Mouse (Mus musculus) cerebellum, postnatal 25 days (tissue): ENCODE results near the gene Larp7.
A peak's percentile ranks its signal among the peaks of the same experiment; 100 is the strongest.

ENCODE experiments used
- DNase-seq, 2 experiments: peaks; one replicate each; pipeline ENCODE4 v3.0.0; 2021; ENCODE audit warnings: mixed read lengths in 2 of 2

Gene Larp7

DNA sequence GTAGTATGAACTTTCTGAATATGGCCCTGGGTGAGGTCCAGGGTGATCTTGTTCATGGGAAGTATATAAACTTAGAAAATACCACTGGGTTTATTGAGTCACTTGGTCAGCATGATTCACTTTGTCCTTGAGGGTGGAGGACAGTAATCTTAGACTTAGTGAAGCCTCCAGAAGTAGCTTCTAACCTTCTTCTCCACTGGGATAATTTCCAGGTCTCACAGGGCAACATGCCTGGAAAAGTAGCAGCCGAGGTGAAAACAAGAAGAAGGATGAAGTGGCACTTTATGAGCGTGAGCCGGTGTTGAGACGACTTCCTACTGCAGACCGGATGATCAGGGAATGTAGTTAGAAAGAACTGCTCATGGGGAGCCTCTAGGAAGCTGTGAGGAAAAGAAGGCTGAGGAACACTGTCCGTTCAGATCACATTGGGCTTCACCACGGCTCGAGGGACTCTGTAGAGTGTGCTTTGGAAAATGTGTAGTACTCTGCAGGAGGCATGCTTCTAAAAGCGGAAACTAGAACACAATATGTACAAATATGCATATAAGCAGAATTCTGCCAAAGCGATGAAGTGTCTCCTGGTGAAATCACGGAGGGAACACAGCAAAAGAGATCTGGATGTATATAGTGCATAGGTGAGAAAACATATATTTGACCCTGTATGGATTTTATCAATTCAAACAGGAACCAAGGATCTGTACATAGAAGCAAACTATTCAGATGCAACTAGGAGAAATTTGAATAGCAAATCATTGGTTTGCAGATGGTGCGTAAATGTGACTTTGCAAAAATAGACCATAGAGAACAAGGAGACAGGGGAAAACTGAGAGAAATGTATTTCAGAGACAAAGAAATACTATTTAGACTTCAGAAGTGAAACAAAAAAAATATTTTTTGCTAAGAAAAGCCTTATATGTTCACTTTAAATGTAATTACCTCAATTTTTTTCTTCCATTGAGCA lies 41.1 kb downstream of the Larp7 start:
- no peak for DNase-seq

DNA sequence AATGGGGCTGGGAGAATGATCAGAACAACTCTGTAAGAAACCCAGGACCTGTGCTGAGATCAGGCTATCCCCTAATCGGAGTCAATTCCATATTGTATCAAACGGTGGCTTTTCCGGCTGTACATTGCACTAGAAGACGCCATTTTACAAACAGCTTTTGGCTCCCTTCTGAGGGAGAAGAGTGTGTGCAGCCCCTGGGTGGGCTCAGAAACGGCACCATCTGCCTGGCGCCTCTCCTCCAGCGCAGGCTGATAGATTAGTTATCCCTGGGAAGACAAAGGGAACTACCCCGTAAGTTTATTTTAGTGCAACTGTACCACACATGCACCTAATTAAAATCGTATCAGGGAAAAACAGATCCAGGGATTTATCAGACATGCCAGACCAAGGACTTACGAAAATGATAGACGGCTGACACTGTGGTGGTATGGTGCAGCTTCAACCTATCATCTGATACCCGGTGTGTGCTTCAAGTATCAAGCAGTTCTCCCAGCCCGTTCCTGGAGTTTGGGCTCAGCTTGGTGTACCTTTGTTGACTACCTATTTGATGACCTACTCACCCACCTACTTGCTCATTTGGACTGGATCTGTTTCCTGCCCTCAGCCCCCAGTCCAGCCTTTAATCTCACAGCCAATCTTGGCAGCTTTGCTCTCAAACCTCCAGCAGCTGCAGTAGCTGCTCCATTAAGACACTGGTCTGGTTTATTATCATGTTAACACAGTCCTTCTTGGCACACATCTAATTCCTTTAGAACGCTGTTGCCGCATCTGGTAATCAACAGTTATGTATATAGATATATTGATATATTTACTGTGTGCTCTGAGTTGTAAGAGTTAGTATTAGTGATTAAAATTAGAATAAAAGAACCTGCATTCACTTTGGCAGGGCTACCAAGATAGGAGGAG lies 45.0 kb downstream of the Larp7 start:
- DNase-seq = no peak

DNA sequence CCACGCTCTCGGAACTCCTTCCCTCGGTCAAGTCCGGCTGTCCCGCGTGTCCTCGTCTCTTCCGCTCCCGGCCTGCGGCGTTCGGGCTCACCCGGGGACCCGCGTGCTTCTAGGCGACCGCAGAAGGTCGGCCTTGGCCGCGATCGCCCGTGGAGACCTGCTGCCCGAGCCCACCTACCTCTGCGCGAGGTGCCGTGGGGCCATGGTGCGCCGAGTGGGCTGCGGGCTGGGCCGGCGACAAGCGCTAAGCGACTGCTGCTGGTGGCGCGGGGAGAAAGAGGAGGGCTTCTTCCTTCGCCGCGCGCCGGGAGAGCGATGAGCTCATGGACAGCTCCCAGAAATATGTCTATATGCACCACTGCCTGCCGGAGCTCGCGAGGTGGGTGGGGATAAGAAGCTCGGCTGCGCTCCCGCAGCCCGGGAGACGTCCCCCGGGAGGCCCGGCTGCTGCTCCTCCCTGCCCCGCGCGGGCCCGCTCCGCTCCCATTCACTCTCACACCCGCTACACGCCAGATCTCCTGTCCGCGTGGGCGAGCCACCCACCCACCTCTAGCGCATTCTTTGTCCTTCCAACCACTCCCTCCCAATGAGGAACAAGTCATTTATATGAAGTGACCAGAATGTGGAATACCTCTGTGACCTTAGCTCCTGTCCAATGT lies 54.3 kb downstream of the Larp7 start, which contains the start of gene Ank2:
Ank2 (minus strand) TSS at position 609 of the 659 bp plus-strand sequence.
- DNase-seq = peak; percentile 65 to 66

DNA sequence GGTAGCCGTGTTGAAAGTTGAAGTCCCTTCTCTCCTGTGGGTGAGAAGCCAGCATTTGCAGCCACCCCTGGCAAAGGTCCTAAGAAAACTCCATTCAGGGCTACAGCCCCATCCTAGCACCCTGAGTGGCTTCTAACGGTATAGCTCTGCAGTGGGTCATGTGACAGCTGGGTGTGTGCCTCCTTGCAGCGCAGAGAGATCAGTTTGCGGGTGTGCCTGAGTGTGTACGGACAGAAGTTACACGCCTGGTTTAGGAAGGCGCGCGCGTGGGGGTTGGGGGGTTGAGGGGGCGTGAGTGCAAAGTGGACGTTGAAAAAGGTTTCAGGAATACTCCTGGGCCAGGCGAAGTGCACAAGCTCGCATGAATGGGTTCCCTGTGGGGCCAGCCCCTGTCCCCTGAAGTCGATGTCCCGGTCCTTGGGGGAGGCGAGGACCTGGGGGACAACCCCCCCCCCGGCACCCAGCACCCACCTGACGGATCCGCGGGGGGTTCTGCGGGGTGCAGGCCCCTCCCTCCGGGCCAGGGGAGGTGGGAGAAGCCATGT lies 54.9 kb downstream of the Larp7 start:
- peak; percentile 42 to 51 for DNase-seq

DNA sequence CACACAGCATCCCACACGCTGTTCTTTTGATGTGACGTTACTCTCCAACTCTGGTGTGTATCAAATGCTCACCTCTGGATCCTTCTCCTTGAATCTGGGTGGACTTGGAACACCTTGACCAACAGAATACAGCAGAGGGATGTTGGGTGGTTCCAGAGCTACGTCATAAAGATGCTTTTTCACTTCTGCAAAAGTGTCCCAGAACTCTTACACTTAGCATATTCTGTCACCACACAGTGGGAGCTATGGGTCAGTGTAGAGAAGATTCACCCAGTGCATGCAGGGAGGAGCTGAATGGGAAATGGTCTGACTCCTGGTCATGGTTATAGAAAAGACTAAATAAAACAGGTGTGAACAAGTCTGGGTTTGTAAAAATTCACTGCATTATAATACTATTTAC lies 60.5 kb downstream of the Larp7 start:
- no peak for DNase-seq

DNA sequence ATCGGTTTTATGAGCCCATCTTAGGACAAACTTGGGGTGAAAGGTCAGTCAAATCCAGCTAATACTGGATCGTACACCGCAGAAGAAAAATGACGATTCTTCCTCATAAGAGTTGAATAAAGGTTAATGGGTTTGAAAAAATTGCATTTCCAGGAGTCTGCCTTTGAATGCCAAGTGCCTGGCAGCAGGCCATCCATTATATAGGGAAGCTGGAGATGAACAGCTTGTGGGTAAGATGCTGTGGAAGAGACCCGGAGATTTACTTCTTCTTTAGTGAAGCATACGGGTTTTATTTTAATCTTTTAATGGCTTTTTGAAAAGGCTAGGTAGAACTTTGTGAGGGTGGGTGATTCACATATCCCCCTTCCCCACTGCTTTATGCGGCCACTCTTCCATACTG lies 65.8 kb downstream of the Larp7 start:
- DNase-seq = peak in 1 of 2 experiments; percentile 21
